ENCODE assay signal across 9 mouse cellular contexts in the genomic region with DNA sequence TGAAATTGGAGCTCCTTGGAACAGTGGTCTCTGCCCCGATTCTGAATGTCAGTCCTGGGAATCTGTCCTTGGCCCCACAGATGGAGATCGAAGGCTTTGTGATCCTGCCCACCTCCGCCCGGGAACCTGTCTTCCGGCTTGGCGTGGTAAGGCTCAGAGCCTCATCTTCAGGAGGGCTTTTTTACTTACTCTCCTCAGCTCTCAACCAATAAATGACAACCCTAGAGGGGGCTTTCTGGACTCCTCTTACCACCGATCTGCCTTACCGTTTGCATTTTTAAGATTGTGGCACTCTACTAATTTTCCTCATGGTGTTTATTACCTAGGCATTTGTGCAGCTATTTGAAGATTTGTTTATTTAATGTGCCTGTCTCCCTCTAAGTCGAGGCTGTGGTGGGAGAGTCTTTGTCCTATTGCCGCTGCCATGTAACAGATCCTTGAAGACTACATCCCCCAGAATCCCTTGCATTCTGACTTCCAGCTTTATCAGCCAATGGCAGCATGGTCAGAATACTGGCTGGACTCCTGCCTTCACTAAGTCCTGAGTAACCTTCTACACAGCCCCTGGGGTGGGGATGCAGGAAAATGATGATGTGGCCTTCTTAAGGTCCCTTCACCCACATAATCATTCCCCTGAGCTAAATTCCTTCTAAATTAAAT. TPM values are rescaled to one million over a fixed set of nuclear protein-coding genes. Genes with fewer than 3 reads are reported as not detected.
DNase-seq lines count a peak whose midpoint lies in the region; ATAC-seq and TF ChIP-seq lines count a peak whose summit lies in the region.
"Had no signal": no experiment of that assay in that cellular context is flagged by ENCODE, and none has a peak within 500 bp of the region (broad histone marks: within the 10 kb centered on the region; RNA-seq: fewer than 3 reads in every experiment).

No protein-coding gene starts in this region.

- H3K36me3 ChIP-seq in hindbrain, embryonic 16.5 days (ENCODE audit: control insufficient read depth, insufficient read depth, low read length) = no peaks in the 10 kb centered on the region
- no peaks in the 10 kb centered on the region for H3K36me3 ChIP-seq in midbrain, postnatal 0 days (ENCODE audit: insufficient read depth, low read length)

- no peak overlapping the region for H3K9ac ChIP-seq in hindbrain, embryonic 16.5 days (ENCODE audit: low read depth, low read length)
- H3K9ac ChIP-seq in midbrain, postnatal 0 days (replicated peaks; ENCODE audit: low read length, poor library complexity, severe bottlenecking) = no peak overlapping the region
- H3K9ac ChIP-seq: liver, embryonic 14.5 days had no signal

- intact Hi-C loops in gastrocnemius, postnatal 14 days (cut with DNase I; ENCODE audit: low total_unique reads) = no loop called here

- no peak for TF ChIP-seq CTCF in cerebellum, adult 2 months (IDR thresholded peaks at IDR 0.05; ENCODE audit: borderline replicate concordance, insufficient read depth, low read depth, low read length)
- TF ChIP-seq CTCF in midbrain, postnatal 0 days (IDR thresholded peaks at IDR 0.05) = no peak

- H3K4me1 ChIP-seq in cerebellum, adult 2 months (ENCODE audit: control insufficient read depth, insufficient read depth, low read length) = no peaks in the 10 kb centered on the region
- H3K4me1 ChIP-seq in hindbrain, embryonic 16.5 days (ENCODE audit: control insufficient read depth, insufficient read depth, low read depth, low read length) = no peaks in the 10 kb centered on the region; the same call in 1 of the 2 replicates
- H3K4me1 ChIP-seq in midbrain, postnatal 0 days (ENCODE audit: insufficient read depth, low read length) = no peaks in the 10 kb centered on the region

- no peak for TF ChIP-seq POLR2A in cerebellum, adult 2 months (IDR thresholded peaks at IDR 0.05; ENCODE audit: borderline replicate concordance, insufficient read depth, low read length)

- H3K9me3 ChIP-seq in hindbrain, embryonic 16.5 days (ENCODE audit: control insufficient read depth, low read length) = no peaks in the 10 kb centered on the region
- no peaks in the 10 kb centered on the region for H3K9me3 ChIP-seq in midbrain, postnatal 0 days (ENCODE audit: low read length)

- no peak overlapping the region for H3K4me3 ChIP-seq in cerebellum, adult 2 months (replicated peaks; ENCODE audit: insufficient read depth, low read depth, low read length)
- H3K4me3 ChIP-seq in hindbrain, embryonic 16.5 days (ENCODE audit: low read length) = no peak overlapping the region
- H3K4me3 ChIP-seq in midbrain, postnatal 0 days (ENCODE audit: low read depth, low read length) = no peak overlapping the region

- no peaks in the 10 kb centered on the region for H3K27me3 ChIP-seq in cerebellum, adult 2 months (ENCODE audit: control insufficient read depth, insufficient read depth, low read length)
- no peaks in the 10 kb centered on the region for H3K27me3 ChIP-seq in hindbrain, embryonic 16.5 days (replicated peaks; ENCODE audit: control insufficient read depth, insufficient read depth, low read length)
- no peaks in the 10 kb centered on the region for H3K27me3 ChIP-seq in midbrain, postnatal 0 days (ENCODE audit: insufficient read depth, low read length)

- no peak overlapping the region for H3K27ac ChIP-seq in cerebellum, adult 2 months (ENCODE audit: insufficient read depth, low read length)
- H3K27ac ChIP-seq in hindbrain, embryonic 16.5 days (ENCODE audit: low read depth, low read length) = no peak overlapping the region
- no peak overlapping the region for H3K27ac ChIP-seq in midbrain, postnatal 0 days (ENCODE audit: low read depth, low read length)
- H3K27ac ChIP-seq: liver, embryonic 14.5 days had no signal

- 63% methylated on average over 10 of the region's 10 CpGs for WGBS in cerebellum, adult 2 months
- WGBS in hindbrain, embryonic 16.5 days = 58% methylated on average over 10 of the region's 10 CpGs
- WGBS in midbrain, postnatal 0 days = 58% methylated on average over 10 of the region's 10 CpGs

- peak; percentile 90 for ATAC-seq in hindbrain, embryonic 16.5 days
- no peak for ATAC-seq in midbrain, postnatal 0 days (ENCODE audit: low FRiP score)

- no peak overlapping the region for H3K4me2 ChIP-seq in hindbrain, embryonic 16.5 days (ENCODE audit: low read length)
- H3K4me2 ChIP-seq in midbrain, postnatal 0 days (ENCODE audit: low read depth, low read length, poor library complexity, severe bottlenecking) = no peak overlapping the region

- peak; percentile 16 to 44 for DNase-seq in cerebellum, adult 2 months
- no peak for DNase-seq in cerebellum, adult 8-10 months
- DNase-seq in right cerebral cortex, postnatal 10 days (ENCODE audit: low spot score in 2 of 2) = peak; percentile 45 to 56
- no peak for DNase-seq in right cerebral cortex, postnatal 25 days
- DNase-seq in midbrain, postnatal 0 days (ENCODE audit: low spot score) = peak; percentile 80
- no peak for DNase-seq in layer of hippocampus, adult 9-11 months
- no peak for DNase-seq in gastrocnemius, postnatal 14 days

RNA-seq across cellular contexts. Expression of a gene that starts 18.4 kb away (rescaled TPM):
- 2.8 and 9.2 TPM in 2 replicates for polyA plus RNA-seq in cerebellum, adult 2 months (2012; rRNA removed)
- polyA plus RNA-seq in hindbrain, embryonic 16.5 days (2015; fragmentation: Nextera tagmentation; extraction: Ambion mirVana) = 6.2 TPM in 2 replicates
- total RNA-seq in midbrain, postnatal 0 days (2014; rRNA removed) = 8.8 and 17.8 TPM in 2 replicates
- 4.2 and 5.6 TPM in 2 replicates for polyA plus RNA-seq in midbrain, postnatal 0 days (2015; fragmentation: Nextera tagmentation; extraction: Ambion mirVana)
- total RNA-seq in gastrocnemius, postnatal 14 days (2021) = 10 to 100 TPM in 1 of 2 experiments, 1 to 10 TPM in 1; 7.8 to 12.7 TPM

RNA-seq across cellular contexts. Expression of a gene that starts 50.8 kb away (rescaled TPM):
- 1,048 and 1,100 TPM in 2 replicates for polyA plus RNA-seq in cerebellum, adult 2 months (2012; rRNA removed)
- 809 and 814 TPM in 2 replicates for polyA plus RNA-seq in hindbrain, embryonic 16.5 days (2015; fragmentation: Nextera tagmentation; extraction: Ambion mirVana)
- 169 and 264 TPM in 2 replicates for total RNA-seq in midbrain, postnatal 0 days (2014; rRNA removed)
- polyA plus RNA-seq in midbrain, postnatal 0 days (2015; fragmentation: Nextera tagmentation; extraction: Ambion mirVana) = 514 and 635 TPM in 2 replicates
- under 1 TPM; 0.06 to 0.20 TPM for total RNA-seq in gastrocnemius, postnatal 14 days (2021)

Comparison
In these comparisons a context has a peak if more than half of its experiments do, and no peak if none do; other contexts are left out.
1. DNase-seq: peak in cerebellum, adult 2 months (2 of 2), right cerebral cortex, postnatal 10 days (2 of 2) and midbrain, postnatal 0 days (single experiment); none in cerebellum, adult 8-10 months (single experiment), right cerebral cortex, postnatal 25 days (single experiment), layer of hippocampus, adult 9-11 months (single experiment) and gastrocnemius, postnatal 14 days (single experiment).